Mouse (Mus musculus) G1E-ER4 (cell line): Measurements from ENCODE around the gene Arhgef2. TPM values are rescaled to one million over a fixed set of nuclear protein-coding genes. Genes with fewer than 3 reads are reported as not detected.

ENCODE experiments used
- GATA1 ChIP-seq: IDR thresholded peaks from one replicate; pipeline ENCODE4 v1.8.0; 2012; ENCODE audit warnings: low read length, inconsistent platforms
- polyA plus RNA-seq: library from polyadenylated mRNA; stranded (reverse); fragments of >175 nt; gene quantifications from 2 replicates; pipeline ENCODE4 v1.2.3, GENCODE M21; 2012

Arhgef2 gene
- polyA plus RNA-seq, 1 experiment, result 221 TPM

DNA sequence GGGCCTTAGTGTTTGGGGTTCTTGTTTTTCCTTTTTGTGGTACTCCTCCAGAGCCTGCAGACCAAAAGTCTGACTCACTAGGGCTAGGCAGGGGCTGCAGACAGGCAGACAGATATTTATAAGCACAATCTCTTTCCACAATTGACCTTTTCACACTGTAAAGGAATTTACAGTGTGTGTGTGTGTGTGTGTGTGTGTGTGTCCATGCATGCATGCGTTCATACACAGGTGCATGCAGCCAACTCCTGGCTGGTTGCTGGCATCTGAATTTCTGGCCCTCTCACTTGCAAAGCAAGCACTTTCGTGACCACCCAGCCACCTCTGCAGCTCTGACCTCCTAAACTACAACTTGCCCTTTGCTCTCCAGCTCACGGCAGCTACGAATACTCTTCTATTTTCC, 3.3 kb downstream of the Arhgef2 start:
- no peak for TF ChIP-seq GATA1

DNA sequence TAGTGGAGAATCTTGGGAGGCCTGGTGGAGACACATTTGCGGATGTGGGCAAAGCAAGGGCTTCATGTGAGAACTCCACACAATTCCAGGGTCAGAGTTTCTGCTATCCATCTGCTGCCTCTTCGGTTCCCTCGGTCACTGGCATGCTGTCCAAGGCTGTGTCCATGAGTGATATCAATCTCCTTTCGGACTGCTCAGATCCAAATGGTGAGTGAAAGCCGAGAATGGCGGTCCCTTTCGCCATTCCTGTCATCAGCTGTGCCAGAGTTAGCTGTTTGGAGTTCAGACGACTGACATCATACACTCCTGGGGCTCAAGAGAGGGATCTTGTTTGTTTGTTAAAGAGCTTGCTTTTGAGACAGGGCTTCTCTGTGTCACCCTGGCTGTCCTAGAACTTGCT, 8.7 kb downstream of the Arhgef2 start:
- TF ChIP-seq GATA1, result no peak

DNA sequence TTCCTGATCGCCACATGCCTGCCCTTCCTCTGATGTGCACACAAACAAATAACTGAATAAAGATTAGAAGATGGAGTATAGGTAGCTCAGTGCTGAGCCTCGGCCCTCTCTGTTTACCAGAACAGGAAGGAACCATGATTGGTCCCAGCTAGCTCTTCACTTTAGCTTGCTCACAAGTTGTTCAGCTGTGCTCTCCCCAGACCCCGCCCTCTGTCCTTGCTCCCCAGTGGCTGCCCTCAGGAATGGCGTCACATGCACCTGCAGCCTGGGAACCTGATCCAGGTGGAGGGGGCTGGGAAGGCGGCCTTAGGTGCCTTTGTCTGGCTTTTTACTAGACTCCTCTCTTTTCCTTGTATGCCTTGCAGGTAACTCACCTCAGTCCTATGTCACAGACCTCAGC, 9.4 kb downstream of the Arhgef2 start:
- no peak for TF ChIP-seq GATA1

DNA sequence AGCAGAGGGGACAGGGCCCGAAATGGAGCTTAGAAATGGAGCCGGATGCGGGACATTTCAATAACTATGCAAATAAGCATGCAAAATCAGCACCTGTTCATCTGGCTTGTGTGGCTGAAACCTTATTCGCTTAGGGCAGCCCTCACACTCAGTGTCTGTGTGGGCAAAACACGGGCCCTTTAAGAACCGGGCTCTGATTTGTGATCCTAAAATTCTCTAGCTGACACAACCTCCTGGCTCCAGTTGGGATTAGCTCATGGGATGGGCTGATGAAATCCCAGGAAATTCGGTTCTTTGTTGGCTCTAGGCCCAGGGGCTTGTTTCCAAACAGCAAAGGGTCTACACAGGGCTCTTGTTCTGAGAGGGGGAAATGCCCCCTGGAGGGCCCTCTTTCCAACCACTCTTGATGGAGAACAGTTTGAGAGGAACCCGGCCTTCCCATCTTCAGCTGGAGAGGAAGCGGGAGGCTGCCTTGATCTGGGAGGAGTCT, 10.2 kb downstream of the Arhgef2 start:
- no peak for TF ChIP-seq GATA1

DNA sequence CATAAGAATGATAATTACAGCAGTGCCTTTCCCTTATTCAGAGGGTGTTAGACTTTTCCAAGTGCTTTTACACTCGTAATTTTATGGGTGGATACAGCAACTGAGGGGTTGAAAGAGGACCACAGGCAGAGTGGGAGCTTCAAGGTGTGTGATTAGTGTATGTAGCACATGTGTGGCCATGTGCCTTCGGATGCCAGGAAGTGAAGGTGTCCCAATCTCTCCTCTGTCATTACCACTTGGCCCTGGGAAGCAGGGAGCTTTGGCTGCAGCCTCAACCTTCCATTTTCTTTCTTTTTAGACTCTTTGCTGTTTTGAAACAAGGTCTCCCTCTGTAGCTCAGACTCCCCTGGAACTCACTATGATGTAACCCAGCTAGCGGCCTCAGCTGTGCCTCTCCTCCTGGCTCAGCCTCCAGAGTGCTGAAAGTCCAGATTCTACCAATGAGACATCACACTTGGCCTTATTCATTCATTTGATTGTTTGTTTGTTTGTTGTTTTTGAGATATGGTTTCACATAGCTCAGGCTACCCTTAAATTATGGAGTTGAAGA, 11.3 kb downstream of the Arhgef2 start:
- TF ChIP-seq GATA1, result no peak

DNA sequence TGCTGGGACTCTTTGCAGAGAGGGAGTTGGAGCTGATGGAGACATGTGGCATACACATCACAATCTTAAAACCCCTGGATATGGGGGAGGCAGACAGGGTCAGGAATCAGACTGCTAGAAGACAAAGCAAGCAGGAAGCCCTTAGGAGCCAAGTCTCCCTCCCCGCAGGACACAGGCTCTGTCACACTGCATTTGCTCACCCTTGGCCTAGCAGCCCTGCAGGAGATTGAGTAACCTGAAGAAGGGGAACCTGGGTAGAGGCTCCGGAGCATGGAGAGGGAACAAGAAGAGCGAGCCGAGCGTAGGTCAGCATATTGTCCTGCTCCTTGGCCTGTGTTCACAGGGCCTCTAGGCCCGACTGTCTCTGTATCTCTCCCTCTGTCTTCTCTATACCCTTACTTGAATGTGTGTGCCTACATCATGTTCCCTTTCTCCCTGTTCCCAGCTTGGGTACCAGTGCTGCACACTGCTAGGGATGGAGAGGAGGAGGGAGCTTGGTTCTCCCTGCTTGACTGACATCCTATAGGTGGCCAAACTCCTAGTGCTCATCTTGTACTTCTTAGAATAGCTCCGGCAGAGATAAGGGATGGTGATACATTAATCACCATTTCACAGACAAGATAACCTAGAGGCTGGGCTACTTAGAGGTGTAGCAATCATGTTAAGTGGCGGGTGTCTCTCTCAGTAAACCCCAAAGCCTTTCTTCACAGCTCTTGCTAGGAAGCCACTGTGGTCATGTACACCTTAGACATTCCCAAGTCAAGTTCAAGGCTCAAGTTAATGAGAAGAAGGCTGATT, 12.5 kb downstream of the Arhgef2 start:
- no peak for TF ChIP-seq GATA1

DNA sequence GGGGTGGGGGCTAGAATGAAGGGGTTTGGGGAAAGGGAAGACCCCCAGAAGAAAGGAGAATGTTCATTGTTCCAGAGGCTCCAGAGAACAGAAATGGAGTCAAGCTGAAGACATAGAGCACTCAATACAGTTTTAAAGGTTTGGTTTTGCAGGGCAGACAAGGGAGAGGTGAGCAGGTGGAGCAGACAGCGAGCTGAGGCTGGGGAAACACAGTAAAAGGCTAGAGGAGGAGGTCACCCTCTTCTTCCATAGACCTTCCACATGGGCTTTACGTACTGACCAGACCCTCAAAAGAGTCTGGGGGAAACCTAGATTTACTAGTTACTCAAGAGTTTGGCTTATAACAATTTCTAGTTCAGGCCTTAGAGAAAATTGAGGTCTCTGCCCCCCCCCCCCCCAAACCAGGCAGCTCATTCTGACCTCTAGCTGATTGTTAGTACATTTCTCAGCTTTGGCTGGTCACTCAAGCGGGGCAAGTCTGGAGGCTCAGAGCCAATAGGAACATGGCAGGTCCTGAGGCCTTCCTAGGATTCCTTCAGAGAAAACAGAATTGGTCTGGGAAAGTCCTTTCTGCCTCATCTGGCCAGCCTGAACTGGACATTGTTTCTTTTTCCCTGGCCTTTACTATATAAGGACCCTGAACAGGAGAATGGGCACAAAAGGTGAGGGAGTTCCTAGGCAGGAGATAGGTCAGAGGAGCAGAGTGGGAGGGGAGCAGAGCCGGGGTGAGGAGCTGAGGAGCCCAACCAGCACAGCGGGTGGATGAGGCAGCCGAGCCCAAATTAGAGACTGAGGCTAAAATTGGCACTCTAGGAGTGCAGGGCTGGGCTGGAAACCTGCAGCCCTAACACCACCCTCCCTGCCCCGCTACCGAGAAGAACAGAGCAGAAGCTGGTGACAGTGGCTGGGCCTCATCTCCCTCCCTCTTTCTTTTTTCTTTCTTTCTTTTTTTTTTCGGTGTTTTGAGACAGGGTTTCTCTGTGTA, 13.6 kb downstream of the Arhgef2 start:
- TF ChIP-seq GATA1, result no peak

DNA sequence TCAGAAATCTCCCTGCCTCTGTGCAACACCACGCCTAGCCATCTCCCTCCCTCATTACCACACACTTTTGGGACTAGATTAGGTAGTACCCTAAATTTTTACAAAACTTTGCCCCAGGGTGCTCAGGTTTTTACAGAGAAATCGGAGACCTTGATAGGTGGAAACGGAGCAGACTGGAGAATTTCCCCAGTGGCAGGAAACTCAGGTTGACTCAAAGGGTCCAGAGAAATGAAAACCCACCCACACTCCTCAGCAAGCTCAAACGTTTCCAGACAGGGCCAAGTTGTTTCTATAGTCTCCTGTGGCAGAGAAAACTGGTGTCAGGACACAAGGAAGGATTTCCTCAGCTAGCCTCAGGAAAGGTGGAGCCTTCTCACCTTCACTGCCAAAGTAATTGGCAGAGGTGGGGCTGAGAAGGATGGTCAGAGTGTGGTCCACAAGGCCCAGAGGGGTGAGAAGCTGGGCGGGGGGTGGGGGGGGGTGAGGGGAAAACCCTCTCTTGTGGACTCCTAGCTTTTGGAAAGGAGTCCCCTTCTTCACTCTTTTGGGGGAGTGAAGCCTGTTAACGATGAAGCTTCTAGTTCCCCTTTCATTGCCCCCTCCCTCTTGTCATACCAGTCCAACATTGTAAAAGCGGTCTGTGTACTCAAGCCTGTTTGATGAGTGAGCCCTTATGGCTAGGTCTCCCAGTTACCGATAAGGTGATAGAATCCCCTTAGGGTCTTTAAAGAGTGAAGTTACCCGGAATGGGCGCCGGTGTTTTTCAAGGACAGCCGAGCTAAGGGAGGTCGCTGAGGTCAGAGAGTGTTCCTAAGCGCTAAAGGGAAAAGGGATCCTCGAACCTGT, 14.6 kb downstream of the Arhgef2 start:
- TF ChIP-seq GATA1, result no peak

DNA sequence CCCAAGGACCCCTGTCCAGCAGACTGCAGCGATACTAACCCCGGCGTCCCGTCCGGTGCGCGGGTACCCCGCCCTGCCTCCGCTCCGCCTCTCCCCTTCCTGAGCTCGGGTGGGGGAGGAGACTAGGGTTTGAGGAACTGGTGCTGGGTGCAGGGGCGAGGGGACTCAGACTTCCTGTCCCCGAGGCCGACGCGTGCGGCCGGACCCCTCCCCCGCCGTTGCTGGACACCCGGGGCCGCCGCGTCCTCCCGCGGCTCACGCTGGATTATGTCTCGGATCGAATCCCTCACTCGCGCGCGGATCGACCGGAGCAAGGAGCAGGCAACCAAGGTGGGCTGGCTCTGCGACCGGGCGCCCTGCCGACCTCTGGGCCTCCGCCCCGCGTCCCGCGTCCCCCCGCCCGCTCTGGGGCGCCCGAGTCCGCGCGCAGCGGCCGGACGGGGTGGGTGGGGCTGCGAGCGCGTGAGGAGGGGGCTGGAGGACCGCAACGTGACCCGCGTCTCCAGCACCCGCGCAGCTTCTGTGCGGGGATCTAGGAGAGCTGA, 15.3 kb downstream of the Arhgef2 start:
- TF ChIP-seq GATA1, result no peak

DNA sequence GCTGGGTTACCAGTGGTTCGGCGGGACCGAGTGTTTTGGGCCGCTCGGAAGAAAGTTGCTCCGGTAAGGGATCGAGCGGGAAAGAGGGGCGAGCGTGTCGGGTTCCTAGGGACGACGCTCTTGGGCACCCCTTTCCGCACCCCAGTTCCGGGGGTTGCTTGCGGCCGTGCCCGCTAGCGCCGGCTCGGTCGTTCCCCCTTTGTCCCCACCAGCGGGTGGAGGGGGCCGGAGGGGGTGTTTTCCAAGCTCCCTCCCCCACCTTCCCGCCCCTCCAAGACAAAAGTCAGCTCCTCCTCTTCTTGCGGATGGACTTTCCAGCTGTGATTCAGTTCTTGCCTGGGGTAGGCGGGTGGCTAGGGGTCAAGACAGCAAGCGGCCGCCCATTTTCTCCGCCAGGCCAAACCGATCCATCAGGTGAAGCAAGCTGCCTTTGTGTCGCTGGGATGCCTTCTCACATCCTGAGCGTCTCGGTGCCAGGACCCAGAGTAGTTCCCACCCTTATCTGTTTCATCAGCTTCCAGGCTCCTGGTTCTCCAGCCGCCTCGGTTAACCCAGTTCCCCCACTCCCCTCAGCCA, 15.9 kb downstream of the Arhgef2 start:
- no peak for TF ChIP-seq GATA1

DNA sequence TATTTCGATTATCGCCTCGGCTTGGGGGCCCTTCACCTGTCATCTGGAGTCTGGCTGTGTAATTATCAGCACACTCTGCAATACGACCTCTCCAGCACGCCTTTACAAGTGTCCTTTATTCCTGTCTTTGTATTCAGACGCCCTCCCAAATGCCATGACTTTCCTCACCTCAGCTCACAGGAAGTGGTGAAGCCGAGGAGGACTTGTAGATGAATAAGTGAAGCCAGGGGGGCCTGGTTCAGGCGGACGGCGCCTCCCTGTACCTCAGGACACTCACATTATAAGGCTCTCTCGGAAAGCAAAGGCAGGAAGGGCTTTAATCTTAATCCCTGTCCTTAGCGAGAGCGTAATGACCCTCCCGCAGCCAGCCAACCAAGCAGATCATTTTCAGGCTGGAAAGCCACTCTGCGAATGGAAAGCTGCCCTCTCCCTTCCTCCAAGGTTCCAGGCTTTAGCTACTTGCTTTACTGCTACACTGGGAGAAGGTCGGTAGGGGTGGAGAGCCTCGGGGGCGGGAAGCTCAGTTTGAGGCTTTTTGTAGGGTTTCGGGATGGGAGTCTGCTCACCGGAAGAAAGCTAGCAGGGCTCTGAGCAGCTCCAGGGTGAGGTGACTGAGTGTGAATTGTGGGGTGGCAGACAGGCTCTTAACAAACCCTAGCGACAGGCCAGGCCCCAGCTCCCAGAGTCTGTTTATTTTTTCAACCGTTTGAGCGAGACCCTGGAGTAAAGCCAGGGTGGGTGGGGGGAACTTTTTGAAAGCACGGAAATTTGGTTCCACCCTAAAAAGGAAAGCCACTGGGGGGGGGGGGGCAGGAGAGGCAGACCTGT, 16.6 kb downstream of the Arhgef2 start:
- TF ChIP-seq GATA1, result no peak

DNA sequence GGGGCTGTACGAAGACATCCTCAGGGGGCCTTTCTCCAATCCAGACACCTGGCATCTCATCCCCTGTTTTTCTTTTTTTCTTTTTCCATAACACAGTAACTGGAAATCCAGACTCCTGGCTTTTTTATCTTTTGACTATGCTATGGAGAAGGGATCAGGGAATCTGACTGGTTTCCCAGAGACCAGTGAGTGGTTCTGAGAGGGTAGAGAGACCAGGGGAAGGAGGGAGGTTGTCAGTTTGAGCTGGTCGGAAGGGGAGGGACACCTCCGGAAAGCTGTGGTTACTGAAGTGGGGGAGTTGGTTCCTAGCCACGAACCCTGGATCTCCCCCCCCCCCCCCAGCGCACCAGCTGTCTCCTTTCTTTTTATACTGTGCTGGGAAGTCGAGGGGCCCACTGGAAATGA, 17.2 kb downstream of the Arhgef2 start:
- no peak for TF ChIP-seq GATA1

DNA sequence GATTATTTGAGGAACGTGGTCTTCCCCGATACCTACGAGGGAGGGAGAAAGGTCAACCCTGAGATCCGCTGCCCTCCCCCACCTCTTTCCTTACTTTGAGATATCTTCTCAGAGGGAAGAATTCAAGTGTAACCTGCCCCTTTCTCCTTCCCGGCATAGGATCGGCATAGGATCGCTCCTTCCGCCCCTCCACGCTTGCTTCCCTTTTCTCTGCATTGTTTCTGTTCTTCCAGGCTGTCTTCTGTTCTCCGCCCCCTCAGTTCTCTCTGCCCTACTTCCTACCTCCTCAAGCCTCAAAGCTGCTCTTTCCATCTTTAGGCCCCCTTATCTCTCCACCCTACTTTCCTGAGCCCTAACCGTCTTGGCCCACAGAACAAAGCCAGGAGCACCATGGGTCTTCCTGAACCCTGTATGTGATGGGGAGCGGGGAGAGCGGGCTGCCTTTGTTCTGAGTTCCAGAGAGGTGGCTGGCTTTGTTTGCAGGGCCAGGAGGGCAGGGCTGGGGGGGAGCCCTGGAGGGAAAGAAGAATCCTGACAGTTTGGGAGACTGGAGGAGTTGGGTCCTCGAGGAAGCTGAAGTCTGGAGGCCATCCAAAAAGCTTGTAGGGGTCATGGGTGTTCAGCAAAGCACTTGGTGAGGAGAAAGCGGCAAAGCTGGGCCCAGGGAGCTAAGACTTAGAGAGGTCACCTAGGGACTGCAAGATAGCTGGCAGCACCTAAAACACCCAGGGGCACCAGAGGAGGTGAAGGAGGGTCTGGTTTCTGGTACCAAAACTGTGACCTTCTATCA, 17.8 kb downstream of the Arhgef2 start:
- TF ChIP-seq GATA1, result no peak

DNA sequence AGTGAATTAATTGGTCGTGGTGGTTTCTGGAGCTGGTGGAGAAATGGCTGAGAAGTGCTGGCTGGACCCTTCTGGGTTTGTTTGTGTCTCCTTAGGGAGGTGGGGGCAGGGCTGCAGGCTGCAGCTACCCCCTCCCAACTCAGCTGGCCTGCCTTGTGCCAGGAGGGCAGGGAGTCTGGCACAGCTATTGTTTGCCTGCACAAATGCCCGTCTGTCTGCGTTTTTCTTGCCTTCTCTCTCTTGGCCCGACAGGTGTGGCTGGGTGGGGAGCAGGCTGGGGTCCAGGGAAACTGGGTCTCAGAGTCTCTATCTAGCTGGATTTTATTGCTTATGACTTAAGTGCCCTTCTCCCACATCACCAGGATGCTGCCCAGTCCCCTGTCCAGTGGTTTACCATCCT, 18.6 kb downstream of the Arhgef2 start:
- TF ChIP-seq GATA1, result no peak
